Mouse (Mus musculus) brain, embryonic 14.5 days (tissue): ENCODE measurements at regions not wholly inside any gene's neighbourhood (a gene's known extent, or its start where the extent isn't known, plus 50 kb on each side); places are given as distances from the start of the nearest gene placed in this dataset.

ENCODE experiments used
- CTCF ChIP-seq: fragments of 200-500 bp; IDR thresholded peaks from 2 replicates; pipeline ENCODE4 v1.5.1; 2012; ENCODE audit warnings: inconsistent platforms, mild to moderate bottlenecking, moderate library complexity, borderline replicate concordance; ENCODE audit not compliant: insufficient read depth, insufficient read length; ENCODE audit errors: extremely low read depth
- POLR2A ChIP-seq: fragments of 200-500 bp; IDR thresholded peaks from 2 replicates; pipeline ENCODE4 v1.6.1; 2012; ENCODE audit warnings: mild to moderate bottlenecking, inconsistent platforms, borderline replicate concordance; ENCODE audit not compliant: poor library complexity, insufficient read depth, insufficient read length, severe bottlenecking; ENCODE audit errors: extremely low read depth

DNA sequence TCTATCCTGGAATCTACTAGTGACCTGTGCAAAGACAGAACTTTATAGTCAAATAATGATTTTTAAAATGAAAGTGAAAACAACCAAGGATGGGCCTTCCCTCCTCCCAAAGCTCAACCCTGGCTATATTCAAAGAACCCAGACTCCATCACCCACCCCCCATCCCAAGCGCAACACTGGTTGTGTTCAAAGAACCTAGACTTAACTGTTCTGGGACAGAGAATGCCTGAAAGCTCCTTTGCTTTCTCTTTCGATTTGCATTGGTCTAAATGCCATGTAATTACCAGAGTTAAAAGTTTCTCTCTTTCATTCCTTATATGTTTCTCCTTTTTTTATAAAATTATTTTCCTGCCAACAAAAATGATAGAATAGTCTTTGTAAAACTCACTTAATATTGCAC lies 98.6 kb upstream of the Samsn1 start:
- TF ChIP-seq CTCF (no peak), POLR2A (no peak)
